Mouse (Mus musculus): Measurements from ENCODE around the gene Pprc1. TPM values are rescaled to one million over a fixed set of nuclear protein-coding genes. Genes with fewer than 3 reads are reported as not detected.
A peak's percentile ranks its signal among the peaks of the same experiment; 100 is the strongest.

Gene Pprc1
- total RNA-seq, 2 experiments from 2014 or later = 30.5 to 40.2 TPM

GRCm38 (mm10) chr19:46032731-46033510 lies 11.8 kb upstream of the Pprc1 start:
- no peak for DNase-seq (ENCODE audit: low spot score in 2 of 2)

- no peak for DNase-seq (ENCODE audit: low spot score in 2 of 2)
Measured at GRCm38 (mm10) chr19:46033911-46034310, 10.8 kb upstream of the Pprc1 start.

- DNase-seq (ENCODE audit: low spot score in 2 of 2) = no peak
Measured at GRCm38 (mm10) chr19:46035971-46036370, 8.7 kb upstream of the Pprc1 start.

- no peak for DNase-seq (ENCODE audit: low spot score in 2 of 2)
Measured at GRCm38 (mm10) chr19:46036477-46037242, 8.0 kb upstream of the Pprc1 start.

GRCm38 (mm10) chr19:46037243-46037924 lies 7.3 kb upstream of the Pprc1 start:
- no peak for DNase-seq (ENCODE audit: low spot score in 2 of 2)

GRCm38 (mm10) chr19:46037925-46038850 lies 6.5 kb upstream of the Pprc1 start:
- DNase-seq (ENCODE audit: low spot score in 2 of 2) = no peak

- no peak for DNase-seq (ENCODE audit: low spot score in 2 of 2)
Measured at GRCm38 (mm10) chr19:46038851-46039260, 5.8 kb upstream of the Pprc1 start.

- DNase-seq (ENCODE audit: low spot score in 2 of 2) = peak; percentile 79 to 87
Measured at GRCm38 (mm10) chr19:46039478-46039877, 5.2 kb upstream of the Pprc1 start.

- DNase-seq (ENCODE audit: low spot score in 2 of 2) = no peak
Measured at GRCm38 (mm10) chr19:46040149-46040902, 4.4 kb upstream of the Pprc1 start.

- DNase-seq (ENCODE audit: low spot score in 2 of 2) = no peak
Measured at GRCm38 (mm10) chr19:46041299-46041932, 3.3 kb upstream of the Pprc1 start.

- peak; percentile 79 to 82 for DNase-seq (ENCODE audit: low spot score in 2 of 2)
Measured at GRCm38 (mm10) chr19:46041933-46042475, 2.7 kb upstream of the Pprc1 start.

- DNase-seq (ENCODE audit: low spot score in 2 of 2) = no peak
Measured at GRCm38 (mm10) chr19:46042476-46043011, 2.1 kb upstream of the Pprc1 start.

GRCm38 (mm10) chr19:46043380-46043779 lies 1.3 kb upstream of the Pprc1 start:
- no peak for DNase-seq (ENCODE audit: low spot score in 2 of 2)

- peak; percentile 60 to 82 for DNase-seq (ENCODE audit: low spot score in 2 of 2)
Measured at GRCm38 (mm10) chr19:46044993-46045695, 458 bp downstream of the Pprc1 start, which contains the start of gene Ldb1. Gene Ldb1 (minus strand): TSS chr19:46045214.

GRCm38 (mm10) chr19:46045696-46046311 lies 1.1 kb downstream of the Pprc1 start:
- no peak for DNase-seq (ENCODE audit: low spot score in 2 of 2)

- DNase-seq (ENCODE audit: low spot score in 2 of 2) = no peak
Measured at GRCm38 (mm10) chr19:46046621-46047025, 1.9 kb downstream of the Pprc1 start.

- DNase-seq (ENCODE audit: low spot score in 2 of 2) = no peak
Measured at GRCm38 (mm10) chr19:46047426-46047825, 2.7 kb downstream of the Pprc1 start.

- no peak for DNase-seq (ENCODE audit: low spot score in 2 of 2)
Measured at GRCm38 (mm10) chr19:46049129-46049528, 4.4 kb downstream of the Pprc1 start.
